Mouse (Mus musculus) bone marrow macrophage, adult 2 months (primary cell): ENCODE results near the gene Mrps17.

Experiments used
- CTCF ChIP-seq: IDR thresholded peaks from 2 replicates; pipeline ENCODE4 v1.5.1; 2012; ENCODE audit warnings: low read depth, mild to moderate bottlenecking, low read length, moderate library complexity
- POLR2A ChIP-seq: IDR thresholded peaks from 2 replicates; pipeline ENCODE4 v1.6.1; 2012; ENCODE audit warnings: mild to moderate bottlenecking, low read depth, low read length, borderline replicate concordance

- TF ChIP-seq POLR2A: no peak
- no peak for TF ChIP-seq CTCF
Measured at GRCm38 (mm10) chr5:129725774-129726392, 10.6 kb downstream of the Mrps17 start.
